Mouse (Mus musculus): ENCODE measurements around the gene Sort1.

Sort1 gene

GRCm38 (mm10) chr3:108384425-108384824 lies 100.5 kb downstream of the Sort1 start:
- DNase-seq, result no peak

- no peak for DNase-seq
Measured at GRCm38 (mm10) chr3:108386186-108386585, 102.3 kb downstream of the Sort1 start.

- DNase-seq, result peak; percentile 93
Measured at GRCm38 (mm10) chr3:108389111-108389545, 105.2 kb downstream of the Sort1 start.

GRCm38 (mm10) chr3:108392299-108392698 lies 108.4 kb downstream of the Sort1 start:
- DNase-seq, result peak; percentile 80

GRCm38 (mm10) chr3:108392793-108393192 lies 108.9 kb downstream of the Sort1 start:
- no peak for DNase-seq

- DNase-seq, result no peak
Measured at GRCm38 (mm10) chr3:108398281-108398680, 114.4 kb downstream of the Sort1 start.

GRCm38 (mm10) chr3:108400442-108400841 lies 116.6 kb downstream of the Sort1 start:
- no peak for DNase-seq

- peak; percentile 95 for DNase-seq
Measured at GRCm38 (mm10) chr3:108401692-108402527, 118.0 kb downstream of the Sort1 start.

- no peak for DNase-seq
Measured at GRCm38 (mm10) chr3:108402528-108402920, 118.6 kb downstream of the Sort1 start.

- DNase-seq, result no peak
Measured at GRCm38 (mm10) chr3:108405536-108406305, 121.8 kb downstream of the Sort1 start.

GRCm38 (mm10) chr3:108406306-108406885 lies 122.5 kb downstream of the Sort1 start:
- no peak for DNase-seq

GRCm38 (mm10) chr3:108408517-108409008 lies 124.7 kb downstream of the Sort1 start:
- no peak for DNase-seq

GRCm38 (mm10) chr3:108409656-108410358 lies 125.9 kb downstream of the Sort1 start:
- DNase-seq, result no peak

- no peak for DNase-seq
Measured at GRCm38 (mm10) chr3:108410359-108410714, 126.5 kb downstream of the Sort1 start.

Data from kidney, adult 11 months (tissue).